Mouse (Mus musculus) G1E (cell line): Measurements from ENCODE around the gene Twf2.

Experiments
- CTCF ChIP-seq: IDR thresholded peaks from 2 replicates; pipeline ENCODE4 v1.5.1; 2012; ENCODE audit warnings: low read depth, low read length, inconsistent platforms, mixed read lengths
- GATA2 ChIP-seq: IDR thresholded peaks from 2 replicates; pipeline ENCODE4 v1.6.1; 2012; ENCODE audit warnings: low read depth, low read length, inconsistent platforms, borderline replicate concordance

DNA sequence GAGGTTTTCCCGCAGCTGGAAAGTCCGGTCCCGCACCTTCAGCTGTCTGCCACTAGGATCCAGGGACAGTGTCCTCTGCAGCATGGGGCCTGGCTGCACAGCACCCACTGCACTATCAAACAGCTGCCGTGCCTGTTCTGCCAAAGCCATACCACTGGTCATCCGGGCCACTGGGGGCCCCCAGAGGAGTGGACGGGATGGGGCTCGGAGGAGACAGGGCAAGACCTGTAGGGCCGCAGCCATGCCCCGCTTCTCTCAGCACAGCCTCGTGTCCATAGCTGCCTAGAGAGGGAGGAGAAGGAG, 45.3 kb upstream of the Twf2 start:
- TF ChIP-seq CTCF, result no peak
- TF ChIP-seq GATA2, result no peak
